ENCODE assay signal across 8 mouse cellular contexts in genomic region chr15:93518941-93519835, GRCm38 (mm10).
DNase-seq lines count a peak whose midpoint lies in the region; ATAC-seq and TF ChIP-seq lines count a peak whose summit lies in the region.

No protein-coding gene starts in this region.

- peak; percentile 87 for ATAC-seq in embryonic facial prominence, embryonic 14.5 days (ENCODE audit: low read depth)
- peak; percentile 92 for ATAC-seq in liver, embryonic 11.5 days (replicated peaks; ENCODE audit: low FRiP score)
- ATAC-seq in monocyte, adult 5-6 weeks (replicated peaks; ENCODE audit: insufficient number of reproducible peaks, low FRiP score, low TSS enrichment, poor library complexity, severe bottlenecking): 0 out of 2 replicates have a peak, but pooled peaks have one; percentile 28

- under 1% methylated on average over 57 of the region's 85 CpGs for WGBS in embryonic facial prominence, embryonic 14.5 days
- WGBS in liver, embryonic 11.5 days: under 1% methylated on average over 85 of the region's 85 CpGs

- H3K9ac ChIP-seq in embryonic facial prominence, embryonic 14.5 days (ENCODE audit: low read depth, low read length): peak overlapping the region; percentile 79
- peak overlapping the region; percentile 69 for H3K9ac ChIP-seq in liver, embryonic 11.5 days (ENCODE audit: low read depth, low read length)

- peak overlapping the region; percentile 93 for H3K4me2 ChIP-seq in embryonic facial prominence, embryonic 14.5 days (ENCODE audit: low read depth, low read length)
- peak overlapping the region; percentile 98 for H3K4me2 ChIP-seq in liver, embryonic 11.5 days

- no peaks in the 10 kb centered on the region for H3K9me3 ChIP-seq in embryonic facial prominence, embryonic 14.5 days (ENCODE audit: control insufficient read depth, low read length)
- H3K9me3 ChIP-seq in liver, embryonic 11.5 days (ENCODE audit: control insufficient read depth, low read length): no peaks in the 10 kb centered on the region

- TF ChIP-seq POLR2A in bone marrow macrophage, adult 2 months (IDR thresholded peaks at IDR 0.05; ENCODE audit: borderline replicate concordance, low read depth, low read length): no peak

- peak; percentile 74 to 78 for DNase-seq in B cell, adult 2 months
- DNase-seq in embryonic facial prominence, embryonic 14.5 days (ENCODE audit: low spot score): peak; percentile 81
- peak; percentile 81 to 85 for DNase-seq in heart, adult 9 months (ENCODE audit: low spot score in 2 of 2)
- peak; percentile 75 for DNase-seq in kidney, adult 9 months
- peak; percentile 87 for DNase-seq in liver, embryonic 11.5 days (ENCODE audit: low spot score)
- peak; percentile 67 to 79 for DNase-seq in spleen, postnatal 14 days (ENCODE audit: low spot score in 2 of 2)

- H3K4me3 ChIP-seq in bone marrow macrophage, adult 2 months (ENCODE audit: insufficient read depth, low read length): peak overlapping the region; percentile 80
- H3K4me3 ChIP-seq in embryonic facial prominence, embryonic 14.5 days (ENCODE audit: low read depth, low read length): peak overlapping the region; percentile 76
- H3K4me3 ChIP-seq in liver, embryonic 11.5 days (ENCODE audit: low read depth, low read length): peak overlapping the region; percentile 82

- H3K36me3 ChIP-seq in embryonic facial prominence, embryonic 14.5 days (ENCODE audit: control insufficient read depth, insufficient read depth, low read length): no peaks in the 10 kb centered on the region
- H3K36me3 ChIP-seq in liver, embryonic 11.5 days (ENCODE audit: control insufficient read depth, insufficient read depth, low read length): no peaks in the 10 kb centered on the region

- TF ChIP-seq CTCF in bone marrow macrophage, adult 2 months (IDR thresholded peaks at IDR 0.05; ENCODE audit: low read depth, low read length): peak; percentile 54

- no peaks in the 10 kb centered on the region for H3K27me3 ChIP-seq in embryonic facial prominence, embryonic 14.5 days (replicated peaks; ENCODE audit: control insufficient read depth, insufficient read depth, low read length)
- no peaks in the 10 kb centered on the region; the same call in none of the 2 replicates for H3K27me3 ChIP-seq in liver, embryonic 11.5 days (replicated peaks; ENCODE audit: control insufficient read depth, insufficient read depth, low read length)

- H3K4me1 ChIP-seq in bone marrow macrophage, adult 2 months (ENCODE audit: control insufficient read depth, insufficient read depth, low read length): 0 out of 2 replicates have a peak, but pooled peaks cover 2% of the 10 kb centered on the region
- H3K4me1 ChIP-seq in embryonic facial prominence, embryonic 14.5 days (ENCODE audit: control insufficient read depth, insufficient read depth, low read length): peaks cover 37% of the 10 kb centered on the region
- H3K4me1 ChIP-seq in liver, embryonic 11.5 days (replicated peaks; ENCODE audit: control insufficient read depth, insufficient read depth, low read length): peaks cover 53% of the 10 kb centered on the region

- H3K27ac ChIP-seq in bone marrow macrophage, adult 2 months (ENCODE audit: insufficient read depth, low read depth, low read length): no peak overlapping the region
- H3K27ac ChIP-seq in embryonic facial prominence, embryonic 14.5 days (replicated peaks; ENCODE audit: low read depth, low read length): peak overlapping the region; percentile 88
- peak overlapping the region; percentile 48 for H3K27ac ChIP-seq in liver, embryonic 11.5 days (ENCODE audit: low read depth, low read length)

Comparison
In these comparisons a context has a peak if more than half of its experiments do, and no peak if none do; other contexts are left out.
1. ATAC-seq: peak in every context shown above with its lines; median percentile 92 in liver, embryonic 11.5 days; 87 in embryonic facial prominence, embryonic 14.5 days; 28 in monocyte, adult 5-6 weeks.